Mouse (Mus musculus) brain, embryonic 18.5 days (tissue): Measurements from ENCODE around the gene Ndufb7.
"Not testable (repeated sequence)": the region's sequence is repeated elsewhere in the genome, so short reads cannot be mapped to it uniquely, and the experiment has no call there.

Experiments
- DNase-seq: peaks from one replicate; pipeline ENCODE4 v3.0.0-alpha.2; 2012; ENCODE audit warnings: low read depth, low spot score

Ndufb7 gene

GRCm38 (mm10) chr8:83576516-83576895 is 10.0 kb downstream of the Ndufb7 start:
- DNase-seq = no peak

GRCm38 (mm10) chr8:83576921-83577320 is 10.4 kb downstream of the Ndufb7 start:
- DNase-seq = no peak

- DNase-seq = no peak
Observed at GRCm38 (mm10) chr8:83577384-83577791, 10.9 kb downstream of the Ndufb7 start.

DNA sequence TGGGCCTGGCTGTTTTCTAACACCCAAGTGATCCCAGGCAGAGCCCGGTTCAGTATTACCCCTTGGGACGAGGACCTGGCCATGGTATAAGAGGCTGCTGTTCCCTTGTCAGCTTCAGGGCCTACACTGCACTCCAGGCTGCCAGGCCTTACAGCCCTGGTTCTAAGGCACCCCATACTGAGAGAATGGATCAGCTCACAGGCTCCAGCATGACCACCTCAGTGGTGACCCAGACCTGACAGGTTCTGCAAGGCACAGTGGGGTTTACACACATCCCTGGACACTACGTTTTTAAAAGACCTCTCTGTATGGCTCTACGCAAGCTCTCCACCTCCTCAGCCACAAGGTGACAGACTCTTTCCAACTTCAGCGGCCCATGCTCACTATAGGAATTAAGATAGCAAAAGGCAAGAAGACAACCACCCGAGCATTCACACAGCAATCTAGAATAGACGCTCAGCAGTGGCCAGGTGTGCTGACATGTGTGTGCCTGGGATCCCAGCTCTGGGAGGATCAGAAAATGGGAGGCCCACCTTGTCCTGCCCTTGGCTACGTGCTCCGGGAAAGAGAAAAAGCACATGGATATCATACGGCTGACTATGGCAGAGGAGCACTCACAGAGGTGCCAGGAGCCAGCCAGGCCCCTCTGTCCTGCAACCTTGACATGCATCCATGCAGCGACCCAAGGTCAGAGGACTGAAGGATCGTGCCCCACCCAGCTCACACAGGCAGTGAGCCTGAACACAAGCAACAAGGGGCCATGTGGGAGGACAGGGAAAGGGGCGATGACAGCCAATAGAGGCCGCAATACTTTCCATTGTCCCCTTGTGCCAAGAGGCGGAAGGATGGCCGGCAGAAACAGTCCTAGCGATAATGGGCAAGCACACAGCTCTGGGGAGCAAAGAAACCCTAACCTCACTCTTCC is 11.9 kb downstream of the Ndufb7 start:
- DNase-seq = no peak

DNA sequence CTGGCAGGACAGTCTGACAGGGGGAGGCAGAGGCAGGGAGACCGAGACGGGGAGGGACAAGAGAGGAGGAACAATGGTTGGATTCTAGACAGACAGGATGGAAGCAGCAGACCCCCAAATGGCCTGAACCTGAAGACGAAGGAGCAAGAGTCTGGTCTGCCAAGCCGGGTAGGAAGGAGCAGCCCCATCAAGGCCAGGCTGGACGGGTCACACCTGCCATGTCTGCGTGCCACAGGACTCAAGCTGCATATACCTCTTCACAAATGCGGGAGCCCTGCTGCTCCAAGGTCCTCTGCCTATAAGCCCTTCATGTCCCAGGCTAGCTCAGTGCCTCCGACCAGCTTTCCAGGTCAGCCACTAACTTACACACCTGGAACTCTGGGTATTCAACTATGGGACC is 13.2 kb downstream of the Ndufb7 start:
- DNase-seq = no peak

DNA sequence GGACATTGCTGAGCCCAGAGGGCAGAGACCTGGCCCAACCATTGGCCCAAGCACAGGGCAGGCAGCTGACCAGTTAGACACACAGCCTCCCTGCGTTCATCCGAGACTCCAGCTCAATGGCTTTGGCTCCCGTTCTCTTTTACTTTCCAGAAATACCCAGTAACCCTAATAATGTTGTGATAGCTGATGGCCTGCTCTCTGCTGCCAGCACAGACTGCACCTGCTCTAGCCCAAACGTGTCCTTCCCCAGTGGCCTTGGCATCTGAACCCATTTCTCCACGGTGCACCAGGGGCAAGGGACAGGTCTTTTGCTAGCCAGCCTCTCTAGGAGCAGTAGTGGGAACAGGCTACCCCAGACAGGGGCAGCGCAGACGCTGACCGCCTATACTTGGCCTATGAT is 14.4 kb downstream of the Ndufb7 start:
- DNase-seq = no peak

DNA sequence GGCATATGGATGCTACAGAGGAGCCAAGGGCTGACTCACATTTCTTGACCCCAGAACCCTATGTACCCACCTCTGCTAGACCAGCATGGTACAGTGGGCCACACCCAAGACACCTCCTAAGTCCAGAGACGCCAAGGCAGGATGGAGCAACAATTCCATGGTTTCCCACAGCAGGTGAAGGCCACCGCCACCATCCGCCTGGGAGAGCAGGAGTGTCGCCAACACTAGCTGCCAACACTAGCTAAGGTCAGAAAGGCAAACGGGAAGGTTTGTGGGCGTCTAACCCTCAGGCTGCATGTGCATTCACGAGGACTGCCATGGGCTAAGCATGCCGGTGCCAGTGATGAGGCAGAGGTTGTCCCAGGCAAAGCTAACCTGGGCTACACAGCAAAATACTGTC is 15.8 kb downstream of the Ndufb7 start:
- DNase-seq = no peak

DNA sequence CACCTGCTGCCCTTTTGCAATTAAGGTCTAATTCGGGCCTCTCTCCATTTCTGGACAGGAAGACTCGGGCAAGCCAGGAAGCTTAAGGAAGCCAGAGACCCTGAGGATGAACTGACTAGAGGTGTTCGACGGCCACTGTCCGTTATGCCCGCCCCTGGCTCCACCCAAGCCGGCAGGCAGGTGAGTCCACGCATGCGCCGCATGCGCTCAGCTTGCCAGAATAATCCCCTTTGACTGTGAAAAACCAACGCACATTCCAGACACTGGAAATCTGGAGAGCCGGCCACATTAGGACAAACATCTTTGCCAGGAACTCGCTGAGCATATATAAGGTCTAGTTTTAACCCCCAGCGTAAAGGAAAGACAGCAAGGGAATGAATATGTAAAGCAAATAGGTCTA is 16.8 kb downstream of the Ndufb7 start:
- no peak for DNase-seq

DNA sequence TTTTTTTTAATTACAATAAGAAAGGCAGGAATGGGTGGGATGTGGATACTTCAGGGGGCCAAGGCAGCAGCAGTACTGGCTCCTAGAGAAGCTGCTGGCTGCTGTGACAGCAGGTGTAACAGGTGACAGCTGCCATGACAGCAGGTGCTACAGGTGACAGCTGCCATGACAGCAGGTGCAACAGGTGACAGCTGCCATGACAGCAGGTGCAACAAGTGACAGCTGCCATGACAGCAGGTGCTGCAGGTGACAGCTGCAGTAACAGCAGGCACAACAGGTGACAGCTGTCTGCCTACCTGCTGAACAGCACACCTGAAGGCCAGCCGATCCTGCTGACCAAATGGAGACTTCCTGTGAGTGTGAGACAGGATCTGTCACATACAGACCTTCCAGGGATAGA is 18.3 kb downstream of the Ndufb7 start:
- DNase-seq = no peak

DNA sequence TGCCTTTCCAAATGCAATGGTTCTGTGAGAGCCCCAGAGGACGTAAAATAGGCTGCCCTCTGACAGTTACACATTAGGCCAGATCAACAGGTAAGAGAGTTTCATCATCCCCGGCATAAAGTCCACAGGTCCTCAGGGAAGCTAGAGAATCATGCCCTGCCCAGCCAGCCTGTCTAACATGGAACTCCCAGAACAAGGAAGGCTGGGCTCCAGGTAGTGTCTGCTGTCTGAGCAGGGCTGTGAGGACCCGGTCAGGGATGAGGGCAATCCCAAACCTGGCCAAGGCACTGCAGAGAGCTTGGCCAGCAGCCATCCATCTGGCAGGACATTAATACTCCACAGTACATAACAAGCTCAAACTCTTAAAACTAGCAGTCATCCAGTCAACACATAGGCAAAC is 18.9 kb downstream of the Ndufb7 start:
- DNase-seq = no peak

DNA sequence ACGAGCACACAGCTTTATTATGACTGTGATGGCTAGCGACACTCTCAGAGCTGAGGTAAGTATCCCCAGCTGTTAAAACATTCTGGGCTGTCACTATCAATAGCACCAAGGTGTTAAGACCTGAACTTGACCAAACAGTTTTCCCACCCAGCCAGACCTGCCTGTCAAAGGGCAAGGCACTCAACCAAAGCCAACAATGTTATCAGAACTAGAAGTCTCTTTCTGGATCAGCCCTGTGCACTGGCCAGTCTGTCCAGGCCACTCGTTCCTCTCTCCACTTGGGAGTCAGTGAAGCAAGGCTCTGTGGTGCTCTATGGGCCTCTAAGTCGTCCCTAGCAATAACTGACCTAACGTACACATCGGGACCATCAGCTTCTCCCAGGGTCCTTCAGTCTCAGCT is 21.2 kb downstream of the Ndufb7 start:
- no peak for DNase-seq

- no peak for DNase-seq
Observed at GRCm38 (mm10) chr8:83588886-83589285, 22.4 kb downstream of the Ndufb7 start.

DNA sequence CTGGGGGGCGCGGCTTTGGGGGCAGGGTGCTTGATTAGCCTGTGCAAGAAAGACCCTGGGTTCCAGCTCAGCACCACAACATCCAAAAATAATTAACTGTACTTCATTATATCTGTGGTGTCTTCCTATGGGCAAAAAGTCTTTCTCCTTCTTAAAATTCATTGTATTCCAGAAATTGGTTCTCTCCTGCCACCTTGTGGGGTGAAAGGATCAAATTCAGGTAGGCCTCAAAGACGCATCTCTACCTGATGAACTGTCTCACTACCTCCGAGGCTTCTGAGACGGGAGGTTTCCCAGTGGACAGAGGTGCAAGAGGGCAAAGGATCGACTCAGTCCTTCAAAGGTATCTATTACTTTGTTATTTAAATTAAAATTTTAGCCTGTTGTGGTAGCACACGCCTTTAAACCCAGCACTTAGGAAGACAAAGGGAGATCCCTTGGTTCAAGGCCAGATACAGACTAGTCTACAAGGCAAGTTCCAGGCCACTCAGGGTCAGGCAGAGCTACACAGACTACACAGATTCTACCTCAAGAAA is 24.1 kb downstream of the Ndufb7 start:
- no peak for DNase-seq

GRCm38 (mm10) chr8:83592682-83593081 is 26.2 kb downstream of the Ndufb7 start:
- no peak for DNase-seq

DNA sequence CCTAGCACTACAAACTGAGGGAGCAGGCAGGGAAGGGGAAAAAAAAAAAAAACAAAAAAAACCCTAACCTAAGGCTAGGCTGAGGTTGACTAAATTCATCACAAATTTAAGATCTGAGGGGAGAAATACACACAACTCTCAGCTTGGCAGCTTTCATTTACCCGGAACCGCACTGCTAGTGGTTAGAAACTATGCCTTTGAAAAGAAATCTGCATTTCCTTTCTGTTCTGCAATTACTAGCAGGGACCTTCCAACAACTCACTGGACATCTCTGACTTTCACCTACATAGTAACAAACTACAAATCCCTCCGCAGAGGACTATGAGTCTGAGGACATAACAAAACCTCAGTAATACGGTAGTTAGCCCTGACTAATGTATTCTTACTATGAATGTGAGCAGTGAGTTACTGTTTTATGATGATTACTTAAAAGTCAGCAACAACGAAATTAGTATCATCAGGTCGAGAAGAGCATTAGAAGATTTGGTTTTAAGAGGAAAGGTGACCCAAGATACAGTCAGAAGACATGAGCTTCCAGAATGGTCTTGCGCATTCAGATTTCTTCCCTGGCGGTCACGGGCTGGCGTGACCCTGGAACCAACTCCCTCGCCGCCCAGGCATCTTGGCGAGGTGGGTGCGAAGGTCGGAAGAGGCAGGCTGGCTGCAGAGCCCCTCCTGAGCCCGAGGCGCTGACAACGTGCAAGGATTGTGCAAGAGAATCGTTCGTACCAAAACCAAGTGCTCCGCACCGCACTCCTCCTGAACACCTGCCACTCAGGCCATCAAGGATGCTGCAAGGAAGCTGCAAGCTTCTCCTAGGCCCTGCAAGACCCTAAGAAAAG is 27.1 kb downstream of the Ndufb7 start:
- no peak for DNase-seq

- DNase-seq = peak; percentile 99
Observed at GRCm38 (mm10) chr8:83594167-83595049, 27.9 kb downstream of the Ndufb7 start.

DNA sequence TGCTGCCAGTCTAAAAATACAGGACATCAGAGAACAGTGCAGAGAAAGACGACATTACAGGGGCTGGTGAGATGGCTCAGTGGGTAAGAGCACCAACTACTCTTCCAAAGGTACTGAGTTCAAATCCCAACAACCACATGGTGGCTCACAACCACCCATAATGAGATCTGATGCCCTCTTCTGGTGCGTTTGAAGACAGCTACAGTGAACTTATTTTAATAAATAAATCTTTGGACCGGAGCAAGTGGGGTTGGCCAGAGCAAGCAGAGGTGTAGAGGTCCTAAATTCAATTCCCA is 28.5 kb downstream of the Ndufb7 start:
- DNase-seq = not testable (repeated sequence)

GRCm38 (mm10) chr8:83596369-83596768 is 29.9 kb downstream of the Ndufb7 start:
- no peak for DNase-seq

GRCm38 (mm10) chr8:83598146-83598545 is 31.7 kb downstream of the Ndufb7 start:
- no peak for DNase-seq

DNA sequence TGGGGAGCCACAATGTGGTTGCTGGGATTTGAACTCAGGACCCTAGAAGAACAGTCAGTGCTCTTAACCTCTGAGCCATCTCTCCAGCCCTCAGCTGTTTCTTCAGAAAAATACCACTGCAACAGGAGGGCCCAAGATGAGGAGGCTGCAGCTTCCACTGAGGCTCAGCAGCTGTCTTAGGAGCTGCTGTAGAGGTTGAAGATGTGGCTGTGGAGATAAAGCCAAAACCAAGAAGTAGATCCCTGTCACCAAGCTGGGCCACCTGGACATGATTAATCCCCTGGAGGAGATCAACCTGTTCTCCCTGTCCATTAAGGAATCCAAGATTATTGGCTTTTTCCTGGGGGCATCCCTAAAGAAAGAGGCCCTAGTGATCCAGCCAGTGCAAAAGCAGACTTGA is 33.3 kb downstream of the Ndufb7 start:
- DNase-seq = no peak

GRCm38 (mm10) chr8:83602650-83603029 is 36.2 kb downstream of the Ndufb7 start:
- no peak for DNase-seq
